Mouse (Mus musculus) liver, embryonic 15.5 days (tissue): ENCODE data around the gene Ttn. TPM values are rescaled to one million over a fixed set of nuclear protein-coding genes. Genes with fewer than 3 reads are reported as not detected.

ENCODE experiments used
- ATAC-seq: fragments of 200-750 bp; cut with Nextera tagmentation; 2 replicates; pipeline ENCODE4 v1.8.0; 2017; ENCODE audit warnings: moderate number of reproducible peaks, mild to moderate bottlenecking, moderate library complexity; ENCODE audit not compliant: insufficient read depth
- H3K27ac ChIP-seq: fragments of 300-500 bp; sonication (generic); replicated peaks from 2 replicates; pipeline ENCODE4 v1.5.1; 2015; ENCODE audit warnings: mild to moderate bottlenecking, inconsistent platforms
- H3K27me3 ChIP-seq: fragments of 300-500 bp; sonication (generic); 2 replicates; pipeline ENCODE4 v1.6.1; 2015; ENCODE audit warnings: mild to moderate bottlenecking, inconsistent platforms
- H3K36me3 ChIP-seq: fragments of 300-500 bp; sonication (generic); replicated peaks from 2 replicates; pipeline ENCODE4 v1.6.1; 2015; ENCODE audit warnings: moderate library complexity, mild to moderate bottlenecking, inconsistent platforms
- H3K4me1 ChIP-seq: fragments of 300-500 bp; sonication (generic); replicated peaks from 2 replicates; pipeline ENCODE4 v1.6.1; 2015; ENCODE audit warnings: inconsistent platforms
- H3K4me2 ChIP-seq: fragments of 300-500 bp; sonication (generic); 2 replicates; pipeline ENCODE4 v1.6.1; 2015; ENCODE audit warnings: moderate library complexity, mild to moderate bottlenecking, inconsistent platforms
- H3K4me3 ChIP-seq: fragments of 300-500 bp; sonication (generic); replicated peaks from 2 replicates; pipeline ENCODE4 v1.5.1; 2015; ENCODE audit warnings: mild to moderate bottlenecking, inconsistent platforms
- H3K9ac ChIP-seq: fragments of 300-500 bp; sonication (generic); 2 replicates; pipeline ENCODE4 v1.6.1; 2015; ENCODE audit warnings: moderate library complexity, mild to moderate bottlenecking, inconsistent platforms
- H3K9me3 ChIP-seq: fragments of 300-500 bp; sonication (generic); replicated peaks from 2 replicates; pipeline ENCODE4 v1.6.1; 2016; ENCODE audit warnings: inconsistent platforms
- WGBS: fragments of 180-500 bp; shearing (Covaris S2); methylation state at CpG from one replicate; pipeline ENCODE4 v1.1.7; 2015; ENCODE audit warnings: mixed read lengths; ENCODE audit not compliant: insufficient replicate concordance; 5-methylcytosine and 5-hydroxymethylcytosine counted together
- polyA plus RNA-seq: library from polyadenylated mRNA; unstranded; fragments of >200 nt; fragmentation: Nextera tagmentation; extraction: Ambion mirVana; gene quantifications from 2 replicates; pipeline ENCODE4 v1.2.1, GENCODE M21; 2015

Gene Ttn
- polyA plus RNA-seq, 1 experiment from 2014 or later = 6.5 TPM

- Histone ChIP-seq H3K4me3 (no peak overlapping the region), H3K9me3 (no peaks in the 10 kb centered on the region), H3K4me2 (no peak overlapping the region), H3K9ac (no peak overlapping the region), H3K27ac (no peak overlapping the region), H3K27me3 (no peaks in the 10 kb centered on the region), H3K36me3 (no peaks in the 10 kb centered on the region), H3K4me1 (no peaks in the 10 kb centered on the region)
- ATAC-seq = no peak
- WGBS = 18% methylated on average over 5 of the region's 5 CpGs
Measured at GRCm38 (mm10) chr2:76983601-76984000, 1.3 kb upstream of the Ttn start.

DNA sequence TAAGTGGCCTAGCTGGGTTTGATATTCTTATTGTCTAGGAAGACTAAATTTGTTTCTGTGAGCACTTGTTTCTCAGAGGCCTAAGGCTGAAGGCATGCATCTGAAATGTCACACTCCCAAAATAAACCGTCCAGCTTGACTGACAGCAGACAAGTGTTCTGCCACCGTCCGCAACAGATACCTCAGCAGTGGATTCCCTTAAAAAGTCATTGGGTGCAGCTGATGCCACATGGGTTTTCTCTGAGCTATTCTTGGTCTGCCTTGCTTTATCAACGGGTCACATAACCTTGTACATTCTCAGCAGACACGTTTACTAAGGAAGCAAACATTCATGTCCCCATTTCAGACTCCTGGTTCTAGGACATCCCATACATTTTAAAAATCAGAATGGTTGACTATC lies 630 bp downstream of the Ttn start:
- Histone ChIP-seq H3K4me2 (no peak overlapping the region), H3K36me3 (no peaks in the 10 kb centered on the region), H3K27ac (no peak overlapping the region), H3K4me3 (no peak overlapping the region), H3K9ac (no peak overlapping the region), H3K9me3 (no peaks in the 10 kb centered on the region), H3K4me1 (no peaks in the 10 kb centered on the region), H3K27me3 (no peaks in the 10 kb centered on the region)
- 51% methylated on average over 5 of the region's 5 CpGs for WGBS
- ATAC-seq = no peak

GRCm38 (mm10) chr2:76980146-76980545 lies 2.2 kb downstream of the Ttn start:
- no peak overlapping the region for H3K4me3 ChIP-seq
- no peak overlapping the region for H3K27ac ChIP-seq
- ATAC-seq = no peak
- H3K4me2 ChIP-seq = no peak overlapping the region
- WGBS = 41% methylated on average over 9 of the region's 9 CpGs
- H3K4me1 ChIP-seq = no peaks in the 10 kb centered on the region
- H3K27me3 ChIP-seq = no peaks in the 10 kb centered on the region
- H3K9me3 ChIP-seq = no peaks in the 10 kb centered on the region
- H3K36me3 ChIP-seq = no peaks in the 10 kb centered on the region
- H3K9ac ChIP-seq = no peak overlapping the region

DNA sequence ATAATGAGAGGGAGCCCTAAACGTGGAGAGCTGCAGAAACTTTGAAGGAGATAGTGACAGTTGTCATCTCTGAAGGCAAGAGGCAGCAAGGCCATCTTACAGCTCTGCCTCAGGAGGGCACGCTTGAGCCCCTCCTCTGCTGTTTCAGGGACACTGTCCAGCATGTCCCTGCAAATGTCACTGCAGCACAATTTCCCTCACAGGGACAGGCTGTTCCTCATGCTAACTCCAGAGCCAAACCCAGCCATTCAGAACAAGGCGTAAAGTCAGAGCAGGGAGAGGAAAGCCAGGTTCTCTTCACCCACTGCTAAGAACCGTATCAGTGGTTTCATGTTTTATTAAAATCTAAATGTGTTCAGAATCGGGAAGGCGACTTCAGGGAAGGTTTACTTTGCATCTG lies 4.7 kb downstream of the Ttn start:
- no peak overlapping the region for H3K9ac ChIP-seq
- no peaks in the 10 kb centered on the region for H3K9me3 ChIP-seq
- H3K36me3 ChIP-seq = no peaks in the 10 kb centered on the region
- 57% methylated on average over 6 of the region's 6 CpGs for WGBS
- H3K4me3 ChIP-seq = no peak overlapping the region
- no peaks in the 10 kb centered on the region for H3K27me3 ChIP-seq
- H3K4me2 ChIP-seq = no peak overlapping the region
- no peak overlapping the region for H3K27ac ChIP-seq
- no peaks in the 10 kb centered on the region for H3K4me1 ChIP-seq
- no peak for ATAC-seq

- H3K36me3 ChIP-seq = no peaks in the 10 kb centered on the region
- no peak overlapping the region for H3K4me2 ChIP-seq
- WGBS = 56% methylated on average over 4 of the region's 4 CpGs
Measured at GRCm38 (mm10) chr2:76972051-76972450, 10.3 kb downstream of the Ttn start.

DNA sequence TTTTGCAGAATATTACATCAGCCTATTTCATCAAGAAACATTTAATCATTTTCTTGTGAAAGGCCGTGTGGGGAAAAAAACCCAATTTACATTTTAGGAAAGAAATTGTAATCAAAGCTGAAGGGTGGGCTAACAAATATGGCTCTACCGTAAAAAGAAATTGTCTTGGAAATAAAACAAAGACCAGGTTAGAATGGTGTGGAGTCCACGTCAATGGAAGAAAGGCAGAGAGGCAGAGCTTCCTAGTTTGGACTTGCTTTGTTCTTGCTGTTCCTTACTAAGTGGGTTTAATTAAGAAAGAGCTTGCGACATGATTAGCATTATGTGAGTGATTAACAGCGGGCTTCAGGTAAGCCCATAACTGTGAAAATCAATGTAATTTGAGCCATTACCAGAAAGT lies 11.3 kb downstream of the Ttn start:
- no peak for ATAC-seq
- WGBS = 54% methylated on average over 5 of the region's 5 CpGs
- H3K27me3 ChIP-seq = no peaks in the 10 kb centered on the region

More at GRCm38 (mm10) chr2:76972051-76972450, 10.3 kb downstream of the Ttn start:
- Histone ChIP-seq H3K27ac (no peak overlapping the region), H3K9ac (no peak overlapping the region), H3K4me3 (no peak overlapping the region), H3K4me1 (no peaks in the 10 kb centered on the region), H3K9me3 (no peaks in the 10 kb centered on the region), H3K27me3 (no peaks in the 10 kb centered on the region)
- ATAC-seq = no peak

DNA sequence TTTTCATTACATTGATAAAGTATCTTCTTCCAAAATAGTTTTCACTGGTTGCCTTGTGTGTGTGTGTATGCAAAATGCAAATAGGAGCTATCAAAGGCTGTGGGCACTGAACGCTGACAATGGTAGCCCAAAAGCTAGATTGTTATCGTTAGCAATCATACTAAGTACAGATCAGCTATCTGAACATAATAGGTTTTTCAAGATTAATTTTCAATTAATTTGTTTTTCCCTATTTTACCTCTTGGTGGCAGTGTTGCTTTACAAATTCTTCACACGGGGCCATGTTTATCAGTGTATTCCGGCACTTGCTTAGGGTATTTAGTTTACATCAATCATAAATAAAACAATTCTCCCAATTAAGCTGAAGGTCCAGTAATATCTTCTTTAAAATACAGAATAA lies 11.7 kb downstream of the Ttn start:
- no peaks in the 10 kb centered on the region for H3K36me3 ChIP-seq
- H3K4me2 ChIP-seq = no peak overlapping the region
- H3K9me3 ChIP-seq = no peaks in the 10 kb centered on the region
- no peak overlapping the region for H3K27ac ChIP-seq
- H3K27me3 ChIP-seq = no peaks in the 10 kb centered on the region
- no peak overlapping the region for H3K9ac ChIP-seq
- ATAC-seq = no peak
- H3K4me1 ChIP-seq = no peaks in the 10 kb centered on the region
- 17% methylated on average over 4 of the region's 4 CpGs for WGBS
- no peak overlapping the region for H3K4me3 ChIP-seq

More for the DNA sequence above, 11.3 kb downstream of the Ttn start:
- H3K4me1 ChIP-seq = no peaks in the 10 kb centered on the region
- H3K9ac ChIP-seq = no peak overlapping the region
- no peak overlapping the region for H3K27ac ChIP-seq
- H3K36me3 ChIP-seq = no peaks in the 10 kb centered on the region
- H3K9me3 ChIP-seq = no peaks in the 10 kb centered on the region
- no peak overlapping the region for H3K4me3 ChIP-seq
- H3K4me2 ChIP-seq = no peak overlapping the region

DNA sequence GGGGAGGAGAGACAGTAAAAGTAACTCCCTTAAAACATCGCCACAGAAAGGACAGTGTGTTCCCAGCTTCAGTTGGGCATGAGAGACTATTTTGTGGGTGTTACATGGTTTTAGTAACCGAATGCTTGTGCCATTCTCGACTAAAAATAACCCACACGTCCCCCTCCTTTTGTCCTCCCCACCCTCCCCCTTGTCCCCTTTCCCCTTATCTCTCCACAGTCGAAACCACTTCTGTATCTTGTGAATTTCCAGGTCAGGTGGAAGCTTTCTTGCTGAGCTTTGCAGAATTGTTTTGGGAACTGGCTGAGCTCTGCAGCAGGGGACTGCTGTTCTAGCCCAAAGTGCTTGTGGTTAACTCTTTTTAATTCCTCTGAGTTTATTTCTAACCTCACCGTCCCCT lies 12.1 kb downstream of the Ttn start:
- WGBS = 6% methylated on average over 6 of the region's 6 CpGs
- H3K4me1 ChIP-seq = no peaks in the 10 kb centered on the region
- no peak for ATAC-seq

GRCm38 (mm10) chr2:76969637-76970036 lies 12.7 kb downstream of the Ttn start:
- Histone ChIP-seq H3K4me3 (no peak overlapping the region), H3K4me1 (no peaks in the 10 kb centered on the region), H3K27me3 (no peaks in the 10 kb centered on the region), H3K27ac (no peak overlapping the region), H3K9me3 (no peaks in the 10 kb centered on the region), H3K9ac (no peak overlapping the region), H3K4me2 (no peak overlapping the region), H3K36me3 (no peaks in the 10 kb centered on the region)
- ATAC-seq = no peak
- WGBS = 63% methylated on average over 21 of the region's 21 CpGs

More for the DNA sequence above, 12.1 kb downstream of the Ttn start:
- Histone ChIP-seq H3K4me2 (no peak overlapping the region), H3K27me3 (no peaks in the 10 kb centered on the region), H3K9me3 (no peaks in the 10 kb centered on the region), H3K9ac (no peak overlapping the region), H3K27ac (no peak overlapping the region), H3K4me3 (no peak overlapping the region), H3K36me3 (no peaks in the 10 kb centered on the region)

- Histone ChIP-seq H3K4me1 (no peaks in the 10 kb centered on the region), H3K9ac (no peak overlapping the region), H3K9me3 (no peaks in the 10 kb centered on the region), H3K27me3 (no peaks in the 10 kb centered on the region), H3K4me3 (no peak overlapping the region), H3K36me3 (no peaks in the 10 kb centered on the region), H3K27ac (no peak overlapping the region), H3K4me2 (no peak overlapping the region)
- 21% methylated on average over 8 of the region's 8 CpGs for WGBS
- no peak for ATAC-seq
Measured at GRCm38 (mm10) chr2:76968919-76969318, 13.4 kb downstream of the Ttn start.

DNA sequence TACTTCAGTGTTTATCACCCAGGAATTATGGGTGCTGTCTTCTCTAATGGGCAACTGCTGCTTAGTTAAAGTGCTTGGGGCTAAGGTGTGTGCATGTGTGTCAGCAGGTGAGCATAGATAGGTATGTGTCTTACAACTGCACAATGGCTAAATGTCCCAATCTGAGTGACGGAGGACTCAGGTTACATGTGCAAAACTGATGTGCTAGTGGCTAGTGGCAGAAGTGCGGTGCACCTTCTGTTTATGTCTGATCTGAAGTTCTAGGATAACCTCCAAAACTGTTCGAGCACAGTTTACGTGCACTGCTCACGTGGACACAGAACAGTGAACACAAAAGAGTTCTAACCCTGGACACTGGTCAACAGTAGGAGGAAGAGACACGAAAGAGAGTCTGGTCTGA lies 15.8 kb downstream of the Ttn start:
- no peaks in the 10 kb centered on the region for H3K9me3 ChIP-seq
- WGBS = 70% methylated on average over 6 of the region's 6 CpGs
- no peak overlapping the region for H3K4me3 ChIP-seq
- H3K27me3 ChIP-seq = no peaks in the 10 kb centered on the region
- no peak overlapping the region for H3K4me2 ChIP-seq
- H3K27ac ChIP-seq = no peak overlapping the region
- no peak for ATAC-seq
- no peak overlapping the region for H3K9ac ChIP-seq
- H3K36me3 ChIP-seq = no peaks in the 10 kb centered on the region
- H3K4me1 ChIP-seq = no peaks in the 10 kb centered on the region

DNA sequence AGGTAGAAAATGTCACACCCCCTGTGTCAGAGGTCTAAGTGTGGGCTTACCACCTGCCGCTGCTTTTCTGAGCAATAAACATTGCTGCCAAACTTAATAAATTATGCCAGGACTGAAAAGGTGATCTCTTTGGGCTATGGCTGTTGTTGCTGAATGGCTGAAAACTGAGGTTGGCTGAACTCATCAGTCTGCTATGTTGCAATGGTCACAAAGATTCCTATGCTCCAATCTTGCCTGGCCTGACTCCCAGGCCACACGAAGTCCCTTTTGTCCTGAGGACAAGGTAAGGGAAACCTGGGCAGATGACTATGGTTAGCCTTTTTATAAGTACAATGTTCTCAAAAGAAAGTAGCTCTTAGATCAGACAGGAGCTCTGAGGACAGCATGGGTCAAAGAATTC lies 16.3 kb downstream of the Ttn start:
- Histone ChIP-seq H3K9ac (no peak overlapping the region), H3K27ac (no peak overlapping the region), H3K4me1 (no peaks in the 10 kb centered on the region), H3K9me3 (no peaks in the 10 kb centered on the region), H3K4me2 (no peak overlapping the region), H3K27me3 (no peaks in the 10 kb centered on the region), H3K36me3 (no peaks in the 10 kb centered on the region), H3K4me3 (no peak overlapping the region)
- WGBS = 63% methylated on average over 2 of the region's 2 CpGs
- ATAC-seq = no peak
